9 mouse cellular contexts compared by ENCODE assay signal in genomic region chr7:29441793-29442192, GRCm38 (mm10).
DNase-seq lines count a peak whose midpoint lies in the region; ATAC-seq and TF ChIP-seq lines count a peak whose summit lies in the region.
"Had no signal": no experiment of that assay in that cellular context is flagged by ENCODE, and none has a peak within 500 bp of the region (broad histone marks: within the 10 kb centered on the region; RNA-seq: fewer than 3 reads in every experiment).

No protein-coding gene starts in this region.

- no peaks in the 10 kb centered on the region for H3K4me1 ChIP-seq in embryonic facial prominence, embryonic 14.5 days (ENCODE audit: control insufficient read depth, insufficient read depth, low read length)
- H3K4me1 ChIP-seq in embryonic facial prominence, embryonic 10.5 days = peaks cover 36% of the 10 kb centered on the region
- H3K4me1 ChIP-seq in lung, postnatal 0 days (ENCODE audit: insufficient read depth, low read depth, low read length) = no peaks in the 10 kb centered on the region; the same call in 1 of the 2 replicates

- TF ChIP-seq CTCF in lung, postnatal 0 days (IDR thresholded peaks at IDR 0.05) = no peak

- 77% methylated on average over 9 of the region's 9 CpGs for WGBS in embryonic facial prominence, embryonic 14.5 days
- 70% methylated on average over 9 of the region's 9 CpGs for WGBS in embryonic facial prominence, embryonic 10.5 days
- WGBS in lung, postnatal 0 days = 55% methylated on average over 9 of the region's 9 CpGs

- no peak for ATAC-seq in embryonic facial prominence, embryonic 14.5 days (ENCODE audit: low read depth)
- peak; percentile 45 for ATAC-seq in lung, postnatal 0 days
- no peak for ATAC-seq in erythroblast, adult 5-6 weeks (replicated peaks; ENCODE audit: low FRiP score, poor library complexity, severe bottlenecking)

- no peak for TF ChIP-seq EP300 in lung, postnatal 0 days (IDR thresholded peaks at IDR 0.05)

- H3K9me3 ChIP-seq in embryonic facial prominence, embryonic 14.5 days (ENCODE audit: control insufficient read depth, low read length) = no peaks in the 10 kb centered on the region
- no peaks in the 10 kb centered on the region for H3K9me3 ChIP-seq in embryonic facial prominence, embryonic 10.5 days
- H3K9me3 ChIP-seq in lung, postnatal 0 days (ENCODE audit: low read length) = no peaks in the 10 kb centered on the region
- H3K9me3 ChIP-seq: liver, embryonic 13.5 days had no signal

- H3K4me3 ChIP-seq in embryonic facial prominence, embryonic 14.5 days (ENCODE audit: low read depth, low read length) = no peak overlapping the region
- no peak overlapping the region for H3K4me3 ChIP-seq in embryonic facial prominence, embryonic 10.5 days
- no peak overlapping the region for H3K4me3 ChIP-seq in lung, postnatal 0 days (ENCODE audit: low read depth, low read length)
- H3K4me3 ChIP-seq: liver, embryonic 13.5 days had no signal

- H3K27me3 ChIP-seq in embryonic facial prominence, embryonic 14.5 days (replicated peaks; ENCODE audit: control insufficient read depth, insufficient read depth, low read length) = no peaks in the 10 kb centered on the region
- no peaks in the 10 kb centered on the region for H3K27me3 ChIP-seq in embryonic facial prominence, embryonic 10.5 days (replicated peaks; ENCODE audit: low read depth, poor library complexity, severe bottlenecking)
- no peaks in the 10 kb centered on the region for H3K27me3 ChIP-seq in lung, postnatal 0 days (replicated peaks; ENCODE audit: insufficient read depth, low read length)
- H3K27me3 ChIP-seq: liver, embryonic 13.5 days had no signal

- no peak overlapping the region for H3K27ac ChIP-seq in embryonic facial prominence, embryonic 14.5 days (replicated peaks; ENCODE audit: low read depth, low read length)
- H3K27ac ChIP-seq in embryonic facial prominence, embryonic 10.5 days (replicated peaks) = no peak overlapping the region
- H3K27ac ChIP-seq in lung, postnatal 0 days (ENCODE audit: low read length) = no peak overlapping the region
- H3K27ac ChIP-seq: liver, embryonic 13.5 days had no signal

- H3K4me2 ChIP-seq in embryonic facial prominence, embryonic 14.5 days (ENCODE audit: low read depth, low read length) = no peak overlapping the region
- H3K4me2 ChIP-seq in lung, postnatal 0 days (replicated peaks; ENCODE audit: low read depth, low read length) = no peak overlapping the region
- H3K4me2 ChIP-seq: liver, embryonic 13.5 days had no signal

- DNase-seq in embryonic facial prominence, embryonic 14.5 days (ENCODE audit: low spot score) = peak; percentile 65
- no peak for DNase-seq in embryonic facial prominence, embryonic 10.5 days (ENCODE audit: low spot score)
- DNase-seq in right cerebral cortex, postnatal 10 days (ENCODE audit: low spot score in 2 of 2) = peak; percentile 48 to 70
- DNase-seq in right cerebral cortex, postnatal 4 days = no peak
- peak; percentile 70 for DNase-seq in lung, postnatal 0 days (ENCODE audit: low spot score)
- no peak for DNase-seq in urinary bladder, postnatal 10 days (ENCODE audit: low spot score)
- DNase-seq in thymus, postnatal 4 days = no peak
- DNase-seq: liver, embryonic 13.5 days had no signal

- no peak overlapping the region for H3K9ac ChIP-seq in embryonic facial prominence, embryonic 14.5 days (ENCODE audit: low read depth, low read length)
- H3K9ac ChIP-seq in lung, postnatal 0 days (replicated peaks; ENCODE audit: low read depth) = no peak overlapping the region
- H3K9ac ChIP-seq: liver, embryonic 13.5 days had no signal

- no peaks in the 10 kb centered on the region for H3K36me3 ChIP-seq in embryonic facial prominence, embryonic 14.5 days (ENCODE audit: control insufficient read depth, insufficient read depth, low read length)
- H3K36me3 ChIP-seq in embryonic facial prominence, embryonic 10.5 days (replicated peaks) = no peaks in the 10 kb centered on the region
- no peaks in the 10 kb centered on the region for H3K36me3 ChIP-seq in lung, postnatal 0 days (ENCODE audit: insufficient read depth, low read length)
- H3K36me3 ChIP-seq: liver, embryonic 13.5 days had no signal

Comparison
In these comparisons a context has a peak if more than half of its experiments do, and no peak if none do; other contexts are left out.
1. DNase-seq: peak in embryonic facial prominence, embryonic 14.5 days (single experiment), right cerebral cortex, postnatal 10 days (2 of 2) and lung, postnatal 0 days (single experiment); none in embryonic facial prominence, embryonic 10.5 days (single experiment), right cerebral cortex, postnatal 4 days (single experiment), urinary bladder, postnatal 10 days (single experiment) and thymus, postnatal 4 days (single experiment).